Mouse (Mus musculus) stomach, embryonic 15.5 days (tissue): ENCODE measurements at regions not wholly inside any gene's neighbourhood (a gene's known extent, or its start where the extent isn't known, plus 50 kb on each side); places are given as distances from the start of the nearest gene placed in this dataset.

Experiments
- ATAC-seq: fragments of 200-750 bp; cut with Nextera tagmentation; 2 replicates; pipeline ENCODE4 v1.8.0; 2017; ENCODE audit warnings: low read depth, moderate number of reproducible peaks, moderate TSS enrichment; ENCODE audit not compliant: insufficient read depth, low FRiP score
- H3K27ac ChIP-seq: fragments of 300-500 bp; sonication (generic); 2 replicates; pipeline ENCODE4 v1.5.1; 2015; ENCODE audit warnings: mild to moderate bottlenecking, inconsistent platforms
- H3K27me3 ChIP-seq: fragments of 300-500 bp; sonication (generic); replicated peaks from 2 replicates; pipeline ENCODE4 v1.6.1; 2015; ENCODE audit warnings: inconsistent platforms
- H3K36me3 ChIP-seq: fragments of 300-500 bp; sonication (generic); 2 replicates; pipeline ENCODE4 v1.6.1; 2015; ENCODE audit warnings: inconsistent platforms
- H3K4me1 ChIP-seq: fragments of 300-500 bp; sonication (generic); 2 replicates; pipeline ENCODE4 v1.6.1; 2015; ENCODE audit warnings: inconsistent platforms
- H3K4me2 ChIP-seq: fragments of 300-500 bp; sonication (generic); 2 replicates; pipeline ENCODE4 v1.6.1; 2015; ENCODE audit warnings: mild to moderate bottlenecking, inconsistent platforms
- H3K4me3 ChIP-seq: fragments of 300-500 bp; sonication (generic); replicated peaks from 2 replicates; pipeline ENCODE4 v1.5.1; 2015; ENCODE audit warnings: inconsistent platforms
- H3K9ac ChIP-seq: fragments of 300-500 bp; sonication (generic); 2 replicates; pipeline ENCODE4 v1.6.1; 2015; ENCODE audit warnings: inconsistent platforms
- H3K9me3 ChIP-seq: fragments of 300-500 bp; sonication (generic); 2 replicates; pipeline ENCODE4 v1.6.1; 2016; ENCODE audit warnings: inconsistent platforms
- WGBS: fragments of 180-500 bp; shearing (Covaris S2); methylation state at CpG from one replicate; pipeline ENCODE4 v1.1.7; 2015; 5-methylcytosine and 5-hydroxymethylcytosine counted together

GRCm38 (mm10) chr9:50067729-50068225, 269.1 kb upstream of the Ncam1 start:
- Histone ChIP-seq H3K36me3 (no peaks in the 10 kb centered on the region), H3K27me3 (no peaks in the 10 kb centered on the region), H3K4me2 (no peak overlapping the region), H3K4me3 (no peak overlapping the region), H3K9ac (no peak overlapping the region), H3K27ac (no peak overlapping the region), H3K9me3 (no peaks in the 10 kb centered on the region), H3K4me1 (no peaks in the 10 kb centered on the region)
- ATAC-seq: no peak
- WGBS: 75% methylated on average over 3 of the region's 3 CpGs

GRCm38 (mm10) chr9:50064505-50065229, 265.9 kb upstream of the Ncam1 start:
- no peaks in the 10 kb centered on the region for H3K27me3 ChIP-seq
- no peak for ATAC-seq
- 81% methylated on average over 10 of the region's 10 CpGs for WGBS

GRCm38 (mm10) chr9:50038231-50038630, 239.5 kb upstream of the Ncam1 start:
- Histone ChIP-seq H3K9me3 (no peaks in the 10 kb centered on the region), H3K9ac (no peak overlapping the region), H3K4me2 (no peak overlapping the region), H3K4me1 (peaks cover 10% of the 10 kb centered on the region; the same call in 1 of the 2 replicates), H3K36me3 (no peaks in the 10 kb centered on the region), H3K27me3 (no peaks in the 10 kb centered on the region), H3K27ac (no peak overlapping the region), H3K4me3 (no peak overlapping the region)
- ATAC-seq: peak; percentile 35; the same call in 1 of the 2 replicates
- 39% methylated on average over 11 of the region's 11 CpGs for WGBS

More at GRCm38 (mm10) chr9:50064505-50065229, 265.9 kb upstream of the Ncam1 start:
- Histone ChIP-seq H3K9me3 (no peaks in the 10 kb centered on the region), H3K9ac (no peak overlapping the region), H3K27ac (no peak overlapping the region), H3K36me3 (no peaks in the 10 kb centered on the region), H3K4me3 (no peak overlapping the region), H3K4me2 (no peak overlapping the region), H3K4me1 (no peaks in the 10 kb centered on the region)

- H3K27ac ChIP-seq: peak overlapping the region; percentile 67
- H3K9me3 ChIP-seq: no peaks in the 10 kb centered on the region
- no peak overlapping the region for H3K9ac ChIP-seq
- no peaks in the 10 kb centered on the region for H3K27me3 ChIP-seq
- peaks cover 9% of the 10 kb centered on the region; the same call in 1 of the 2 replicates for H3K4me1 ChIP-seq
- H3K4me3 ChIP-seq: no peak overlapping the region
- no peak overlapping the region for H3K4me2 ChIP-seq
- ATAC-seq: peak; percentile 56; the same call in 1 of the 2 replicates
- WGBS: 37% methylated on average over 9 of the region's 9 CpGs
- H3K36me3 ChIP-seq: no peaks in the 10 kb centered on the region
Measured at GRCm38 (mm10) chr9:50032322-50033158, 233.8 kb upstream of the Ncam1 start.

- H3K4me2 ChIP-seq: no peak overlapping the region
- H3K27ac ChIP-seq: no peak overlapping the region
- WGBS: 49% methylated on average over 2 of the region's 2 CpGs
- H3K27me3 ChIP-seq: no peaks in the 10 kb centered on the region
- H3K4me3 ChIP-seq: no peak overlapping the region
- no peaks in the 10 kb centered on the region for H3K9me3 ChIP-seq
- H3K4me1 ChIP-seq: peaks cover 9% of the 10 kb centered on the region; the same call in 1 of the 2 replicates
- H3K36me3 ChIP-seq: no peaks in the 10 kb centered on the region
- no peak overlapping the region for H3K9ac ChIP-seq
- ATAC-seq: no peak
Measured at GRCm38 (mm10) chr9:50031318-50031717, 232.6 kb upstream of the Ncam1 start.

- Histone ChIP-seq H3K36me3 (no peaks in the 10 kb centered on the region), H3K9ac (no peak overlapping the region), H3K4me3 (no peak overlapping the region), H3K4me2 (no peak overlapping the region), H3K4me1 (peaks cover 9% of the 10 kb centered on the region; the same call in 1 of the 2 replicates), H3K9me3 (no peaks in the 10 kb centered on the region), H3K27ac (no peak overlapping the region), H3K27me3 (no peaks in the 10 kb centered on the region)
- ATAC-seq: no peak
- WGBS: 40% methylated on average over 3 of the region's 3 CpGs
Measured at GRCm38 (mm10) chr9:50029030-50029429, 230.3 kb upstream of the Ncam1 start.

- no peak overlapping the region for H3K27ac ChIP-seq
- H3K4me1 ChIP-seq: 0 out of 2 replicates have a peak, but pooled peaks cover 6% of the 10 kb centered on the region
- ATAC-seq: no peak
- H3K27me3 ChIP-seq: no peaks in the 10 kb centered on the region
- H3K9me3 ChIP-seq: no peaks in the 10 kb centered on the region
- H3K4me3 ChIP-seq: no peak overlapping the region
- H3K4me2 ChIP-seq: no peak overlapping the region
- no peak overlapping the region for H3K9ac ChIP-seq
- 86% methylated on average over 2 of the region's 2 CpGs for WGBS
- no peaks in the 10 kb centered on the region for H3K36me3 ChIP-seq
Measured at GRCm38 (mm10) chr9:50028573-50028972, 229.8 kb upstream of the Ncam1 start.

- Histone ChIP-seq H3K4me3 (no peak overlapping the region), H3K27ac (no peak overlapping the region), H3K36me3 (no peaks in the 10 kb centered on the region), H3K4me1 (no peaks in the 10 kb centered on the region), H3K4me2 (no peak overlapping the region), H3K27me3 (no peaks in the 10 kb centered on the region), H3K9me3 (no peaks in the 10 kb centered on the region), H3K9ac (no peak overlapping the region)
- WGBS: 80% methylated on average over 6 of the region's 6 CpGs
- ATAC-seq: no peak
Measured at GRCm38 (mm10) chr9:50024820-50025219, 226.1 kb upstream of the Ncam1 start.

- Histone ChIP-seq H3K4me1 (no peaks in the 10 kb centered on the region), H3K36me3 (no peaks in the 10 kb centered on the region), H3K27me3 (no peaks in the 10 kb centered on the region), H3K4me2 (no peak overlapping the region), H3K9ac (no peak overlapping the region), H3K9me3 (no peaks in the 10 kb centered on the region), H3K27ac (no peak overlapping the region), H3K4me3 (no peak overlapping the region)
- ATAC-seq: no peak
- WGBS: 72% methylated on average over 4 of the region's 4 CpGs
Measured at GRCm38 (mm10) chr9:50013602-50014001, 214.9 kb upstream of the Ncam1 start.

GRCm38 (mm10) chr9:50005757-50006576, 207.2 kb upstream of the Ncam1 start:
- Histone ChIP-seq H3K27me3 (no peaks in the 10 kb centered on the region), H3K4me3 (no peak overlapping the region), H3K4me2 (no peak overlapping the region), H3K36me3 (no peaks in the 10 kb centered on the region), H3K9ac (no peak overlapping the region), H3K9me3 (no peaks in the 10 kb centered on the region), H3K4me1 (peaks cover 13% of the 10 kb centered on the region; the same call in 1 of the 2 replicates), H3K27ac (peak overlapping the region; percentile 85)
- 37% methylated on average over 8 of the region's 8 CpGs for WGBS
- peak; percentile 92 for ATAC-seq

GRCm38 (mm10) chr9:50002695-50003094, 204.0 kb upstream of the Ncam1 start:
- H3K36me3 ChIP-seq: no peaks in the 10 kb centered on the region
- H3K27me3 ChIP-seq: no peaks in the 10 kb centered on the region
- no peak for ATAC-seq
- H3K4me1 ChIP-seq: peaks cover 16% of the 10 kb centered on the region; the same call in 1 of the 2 replicates
- no peak overlapping the region for H3K4me2 ChIP-seq
- no peak overlapping the region for H3K27ac ChIP-seq
- no peaks in the 10 kb centered on the region for H3K9me3 ChIP-seq
- 67% methylated on average over 6 of the region's 6 CpGs for WGBS
- H3K9ac ChIP-seq: no peak overlapping the region
- H3K4me3 ChIP-seq: no peak overlapping the region
